Mouse (Mus musculus) layer of hippocampus, adult 9-10 months (tissue): Measurements from ENCODE around the gene Lmo7.
A peak's percentile ranks its signal among the peaks of the same experiment; 100 is the strongest.

Source experiments
- DNase-seq: peaks from one replicate; pipeline ENCODE4 v3.0.0; 2022; ENCODE audit warnings: low spot score

Gene Lmo7

GRCm38 (mm10) chr14:101878346-101879049 lies 148.7 kb downstream of the Lmo7 start:
- DNase-seq, result no peak

GRCm38 (mm10) chr14:101879050-101879694 lies 149.4 kb downstream of the Lmo7 start:
- DNase-seq, result no peak

- DNase-seq, result no peak
Observed at GRCm38 (mm10) chr14:101882966-101883365, 153.2 kb downstream of the Lmo7 start.

GRCm38 (mm10) chr14:101883787-101884186 lies 154.0 kb downstream of the Lmo7 start:
- DNase-seq, result no peak

- no peak for DNase-seq
Observed at GRCm38 (mm10) chr14:101886320-101886719, 156.6 kb downstream of the Lmo7 start.

GRCm38 (mm10) chr14:101891903-101892448 lies 162.2 kb downstream of the Lmo7 start:
- DNase-seq, result no peak

- no peak for DNase-seq
Observed at GRCm38 (mm10) chr14:101892496-101892895, 162.7 kb downstream of the Lmo7 start.

GRCm38 (mm10) chr14:101893215-101893614 lies 163.5 kb downstream of the Lmo7 start:
- no peak for DNase-seq

- DNase-seq, result no peak
Observed at GRCm38 (mm10) chr14:101898250-101898649, 168.5 kb downstream of the Lmo7 start.

GRCm38 (mm10) chr14:101901496-101901895 lies 171.7 kb downstream of the Lmo7 start:
- DNase-seq, result no peak

GRCm38 (mm10) chr14:101901976-101902375 lies 172.2 kb downstream of the Lmo7 start:
- no peak for DNase-seq

GRCm38 (mm10) chr14:101903722-101904121 lies 174.0 kb downstream of the Lmo7 start:
- no peak for DNase-seq

- DNase-seq, result no peak
Observed at GRCm38 (mm10) chr14:101911983-101912382, 182.2 kb downstream of the Lmo7 start.

- DNase-seq, result no peak
Observed at GRCm38 (mm10) chr14:101912392-101912791, 182.6 kb downstream of the Lmo7 start.

- DNase-seq, result no peak
Observed at GRCm38 (mm10) chr14:101914321-101914720, 184.6 kb downstream of the Lmo7 start.

- no peak for DNase-seq
Observed at GRCm38 (mm10) chr14:101915867-101916266, 186.1 kb downstream of the Lmo7 start.

- DNase-seq, result no peak
Observed at GRCm38 (mm10) chr14:101918471-101918870, 188.7 kb downstream of the Lmo7 start.

GRCm38 (mm10) chr14:101927646-101928244 lies 198.0 kb downstream of the Lmo7 start:
- DNase-seq, result no peak

GRCm38 (mm10) chr14:101930576-101931447 lies 201.1 kb downstream of the Lmo7 start:
- DNase-seq, result peak; percentile 18

GRCm38 (mm10) chr14:101931448-101931750 lies 201.6 kb downstream of the Lmo7 start:
- DNase-seq, result no peak

- DNase-seq, result no peak
Observed at GRCm38 (mm10) chr14:101933551-101933950, 203.8 kb downstream of the Lmo7 start.

- peak; percentile 45 for DNase-seq
Observed at GRCm38 (mm10) chr14:101942971-101943370, 213.2 kb downstream of the Lmo7 start.
